Mouse (Mus musculus) forelimb bud, embryonic 11.5 days (tissue): ENCODE data around the gene Ston2.
"Not testable (repeated sequence)": the region's sequence is repeated elsewhere in the genome, so short reads cannot be mapped to it uniquely, and the experiment has no call there.

Experiments used
- DNase-seq: peaks from one replicate; pipeline ENCODE4 v3.0.0-alpha.2; 2012; ENCODE audit warnings: low read depth, low spot score

Ston2 gene

DNA sequence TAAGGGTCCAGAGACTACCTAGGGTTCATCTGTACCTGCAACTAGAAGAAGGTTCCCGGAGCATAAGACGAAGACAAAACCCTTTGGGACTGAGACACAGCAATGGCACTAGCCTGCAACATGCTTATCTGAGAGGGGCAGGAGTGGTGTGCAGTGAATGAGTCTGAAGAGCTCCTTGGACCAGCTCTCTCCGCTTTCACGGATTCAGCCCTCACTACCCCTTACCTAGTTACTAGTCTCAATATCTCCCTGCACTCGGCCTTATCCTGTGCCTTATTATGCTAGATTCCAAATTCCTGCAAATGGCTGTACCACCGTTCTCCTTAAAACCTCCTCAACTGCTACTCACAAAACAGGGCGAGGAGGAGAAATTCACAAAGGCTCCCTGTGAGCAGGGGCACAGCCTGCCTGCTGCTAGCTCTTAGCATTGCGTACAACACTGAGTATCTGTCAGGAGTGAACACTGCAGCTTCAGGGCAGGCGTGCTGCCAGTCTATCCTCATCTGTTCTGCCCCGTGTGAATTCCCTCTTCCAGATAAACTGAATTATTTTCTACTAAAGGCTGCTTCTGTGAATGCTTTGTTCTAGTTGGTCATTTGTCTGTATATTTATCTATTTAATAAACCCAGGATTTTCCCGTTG lies 38.5 kb downstream of the Ston2 start:
- DNase-seq = no peak

DNA sequence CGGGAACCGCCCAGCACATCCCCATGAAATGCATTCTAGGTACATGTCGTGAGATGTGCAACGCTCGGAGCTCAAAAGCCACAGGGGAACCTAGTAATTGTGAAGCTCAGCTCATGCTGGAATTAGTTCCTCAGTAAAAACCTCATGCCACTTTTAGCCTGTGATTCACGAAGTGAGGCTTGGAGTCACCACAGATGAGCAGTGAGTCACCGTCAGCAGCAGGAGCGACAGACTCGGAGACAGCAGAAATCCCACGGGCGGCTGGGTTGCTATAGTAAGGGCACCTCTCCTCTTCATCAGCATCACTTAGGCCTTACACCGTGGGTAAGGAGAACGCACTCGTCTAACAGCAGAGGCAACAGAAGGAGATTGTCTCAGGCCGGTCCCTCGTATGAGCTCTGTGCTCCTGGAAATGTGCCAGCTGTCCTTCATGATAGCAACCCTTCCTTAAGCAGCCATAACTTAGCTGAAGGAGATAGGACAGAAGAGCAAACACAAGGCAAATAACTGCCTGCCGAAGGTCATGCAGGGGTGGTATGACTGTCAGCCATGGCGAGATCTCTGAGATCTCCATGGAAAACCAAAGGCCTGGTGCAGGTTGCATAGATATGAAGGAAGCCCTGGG lies 39.8 kb downstream of the Ston2 start:
- DNase-seq = no peak

DNA sequence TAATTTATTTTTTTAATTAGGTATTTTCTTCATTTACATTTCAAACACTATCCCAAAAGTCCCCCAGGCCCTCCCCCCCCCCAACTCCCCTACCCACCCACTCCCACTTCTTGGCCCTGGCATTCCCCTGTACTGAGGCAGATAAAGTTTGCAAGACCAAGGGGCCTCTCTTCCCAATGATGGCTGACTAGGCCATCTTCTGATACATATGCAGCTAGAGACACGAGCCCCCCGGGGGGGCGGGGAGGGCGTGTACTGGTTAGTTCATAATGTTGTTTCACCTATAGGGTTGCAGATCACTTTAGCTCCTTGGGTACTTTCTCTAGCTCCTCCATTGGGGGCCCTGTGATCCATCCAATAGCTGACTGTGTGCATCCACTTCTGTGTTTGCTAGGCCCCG lies 41.3 kb downstream of the Ston2 start:
- not testable (repeated sequence) for DNase-seq

DNA sequence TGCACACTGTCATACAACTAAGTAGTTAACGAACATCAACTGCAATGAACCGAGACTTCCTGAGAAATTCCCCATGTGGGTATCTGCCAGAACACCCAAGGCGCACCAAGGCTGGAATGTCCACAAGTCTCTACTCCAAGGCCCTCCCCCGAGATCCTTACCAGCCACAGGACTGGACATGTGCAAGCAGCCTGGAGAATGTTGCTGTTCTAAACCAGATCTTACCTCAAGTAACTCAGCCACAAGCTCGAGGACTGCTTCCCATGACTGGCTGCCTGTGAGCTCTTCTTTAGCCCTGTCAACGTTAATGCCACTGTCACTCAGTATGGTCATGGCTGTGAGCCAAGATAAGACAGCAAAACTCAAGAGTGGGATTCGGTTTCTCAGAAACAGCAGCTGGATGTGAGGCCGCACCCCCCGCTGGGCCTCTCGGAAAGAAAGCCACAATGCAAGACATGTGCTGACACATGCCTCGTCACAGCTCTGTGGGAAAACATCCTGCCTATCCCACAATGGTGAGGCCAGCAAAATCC lies 42.4 kb downstream of the Ston2 start:
- DNase-seq = peak; percentile 33

DNA sequence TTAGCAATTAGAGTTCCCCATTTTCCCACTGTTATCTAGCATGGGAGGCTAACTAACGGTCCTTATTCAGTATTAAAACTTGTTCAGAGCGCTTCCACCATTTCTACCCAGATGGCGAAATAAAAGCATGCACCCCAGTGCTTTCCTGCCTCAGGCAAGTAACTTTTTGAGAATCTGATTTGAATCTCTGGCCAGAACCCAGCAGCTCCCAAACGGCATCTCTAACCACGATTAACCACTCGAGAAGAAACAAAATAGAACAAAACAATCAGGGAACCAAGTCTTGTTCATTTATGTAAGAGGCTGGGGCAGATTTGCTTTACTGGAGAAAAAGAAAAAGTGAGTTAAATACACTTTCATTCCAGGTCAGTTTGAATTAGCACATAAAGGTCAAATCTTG lies 44.1 kb downstream of the Ston2 start:
- DNase-seq = no peak

DNA sequence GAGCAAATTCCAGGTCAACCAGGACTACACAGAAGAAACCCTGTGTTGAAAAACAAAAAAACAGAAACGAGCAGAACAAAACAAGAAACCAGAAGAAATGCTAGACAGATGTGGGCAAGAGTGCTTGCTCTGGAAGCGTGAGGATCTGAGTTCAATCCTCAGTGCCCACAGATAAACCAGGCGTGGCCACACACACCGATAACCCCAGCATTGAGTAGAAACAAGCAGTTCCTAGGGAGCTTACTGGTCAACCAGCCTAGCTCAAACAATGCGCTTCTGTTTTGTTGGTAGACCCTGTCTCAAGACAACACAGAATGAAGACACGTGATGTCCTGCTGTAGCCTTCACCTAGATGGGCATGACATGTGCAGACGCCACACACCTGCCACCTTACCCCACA lies 45.3 kb downstream of the Ston2 start:
- no peak for DNase-seq

DNA sequence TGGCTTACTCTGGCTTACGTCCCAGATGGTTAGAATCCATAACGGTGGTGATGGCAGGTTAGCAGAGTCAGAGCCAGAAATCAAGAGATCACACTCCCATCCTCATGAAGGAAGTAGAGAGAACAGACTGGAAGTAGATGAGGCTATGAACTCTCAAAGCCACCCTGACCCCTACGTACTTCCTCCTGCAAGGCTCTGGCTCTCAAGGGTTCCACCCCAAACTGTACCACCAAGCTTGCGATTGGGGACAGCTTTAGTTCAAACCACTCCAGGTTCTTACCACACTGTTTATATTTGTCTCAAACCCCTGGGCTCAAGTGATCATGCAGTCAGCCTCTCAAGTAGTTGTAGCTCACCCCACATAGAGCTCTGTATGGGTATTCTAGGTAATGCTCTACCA lies 49.8 kb downstream of the Ston2 start:
- DNase-seq = no peak

DNA sequence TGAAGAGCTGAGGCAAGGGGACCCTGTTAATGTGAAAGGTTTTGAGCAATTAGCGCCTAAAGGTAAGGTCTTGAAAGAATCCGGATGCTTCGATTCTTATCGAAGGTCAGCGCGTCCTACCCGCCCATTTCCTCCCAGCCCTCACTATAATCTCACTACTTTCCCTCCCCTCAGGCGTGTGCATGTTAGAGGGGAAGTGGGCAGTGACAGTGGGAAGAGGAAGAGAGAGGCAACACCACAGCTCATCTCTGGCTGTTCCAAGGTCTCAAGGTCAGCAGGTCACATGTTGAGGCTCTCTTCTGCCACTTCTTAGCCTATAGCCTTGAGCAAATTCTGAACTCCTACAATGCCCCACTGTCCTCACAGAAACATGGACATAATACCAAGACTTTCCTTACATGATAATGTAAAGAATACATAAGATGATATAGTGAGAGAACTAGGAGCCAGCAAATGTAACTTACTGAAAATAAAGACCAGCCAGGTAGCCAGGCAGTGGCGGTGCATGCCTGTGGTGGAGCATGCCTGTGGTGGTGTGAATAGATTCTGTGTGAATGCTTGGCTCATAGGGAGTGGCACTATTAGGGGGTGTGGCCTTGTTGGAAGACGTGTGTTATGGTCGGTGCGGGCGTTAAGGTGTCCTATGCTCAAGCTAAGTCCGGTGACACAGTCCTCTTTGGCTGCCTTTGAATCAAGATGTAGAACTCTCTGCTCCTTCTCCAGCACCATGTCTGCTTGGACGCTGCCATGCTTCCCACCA lies 51.8 kb downstream of the Ston2 start:
- no peak for DNase-seq

DNA sequence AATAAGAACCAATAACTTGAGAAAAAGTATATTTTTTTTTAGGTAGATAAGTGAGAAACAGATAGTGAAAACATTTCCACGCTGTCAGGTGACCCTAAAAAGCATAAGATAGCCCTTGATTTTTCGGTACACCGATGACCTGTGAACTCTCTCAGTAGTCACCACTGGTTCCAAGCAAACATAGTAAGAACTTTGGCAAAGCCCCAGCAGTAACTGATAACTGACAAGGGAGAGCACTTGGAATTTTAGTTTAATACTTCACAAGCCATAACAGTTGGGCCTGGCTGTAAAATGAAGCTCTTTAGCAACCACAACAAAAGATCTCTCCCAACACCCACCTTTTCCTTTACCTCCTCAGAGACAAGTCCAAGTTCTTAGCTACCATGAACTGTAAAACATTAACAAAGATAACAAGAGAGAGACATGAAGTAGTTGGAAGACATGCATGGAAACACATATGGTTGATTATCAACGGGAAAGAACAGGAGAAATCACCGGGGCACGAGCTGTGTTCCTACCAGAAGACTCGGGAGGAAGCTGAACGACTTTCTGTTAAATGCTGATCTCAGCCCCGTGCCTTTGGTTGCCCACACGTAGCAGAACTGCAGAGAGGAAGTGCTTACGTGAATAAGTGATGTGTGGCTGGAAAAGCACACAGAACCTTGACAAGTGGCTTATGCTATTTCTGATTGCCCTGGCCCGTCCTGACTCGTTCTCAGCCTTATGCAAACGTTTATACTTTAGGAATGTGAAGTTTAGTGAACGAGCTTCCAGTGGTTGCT lies 53.8 kb downstream of the Ston2 start:
- no peak for DNase-seq

DNA sequence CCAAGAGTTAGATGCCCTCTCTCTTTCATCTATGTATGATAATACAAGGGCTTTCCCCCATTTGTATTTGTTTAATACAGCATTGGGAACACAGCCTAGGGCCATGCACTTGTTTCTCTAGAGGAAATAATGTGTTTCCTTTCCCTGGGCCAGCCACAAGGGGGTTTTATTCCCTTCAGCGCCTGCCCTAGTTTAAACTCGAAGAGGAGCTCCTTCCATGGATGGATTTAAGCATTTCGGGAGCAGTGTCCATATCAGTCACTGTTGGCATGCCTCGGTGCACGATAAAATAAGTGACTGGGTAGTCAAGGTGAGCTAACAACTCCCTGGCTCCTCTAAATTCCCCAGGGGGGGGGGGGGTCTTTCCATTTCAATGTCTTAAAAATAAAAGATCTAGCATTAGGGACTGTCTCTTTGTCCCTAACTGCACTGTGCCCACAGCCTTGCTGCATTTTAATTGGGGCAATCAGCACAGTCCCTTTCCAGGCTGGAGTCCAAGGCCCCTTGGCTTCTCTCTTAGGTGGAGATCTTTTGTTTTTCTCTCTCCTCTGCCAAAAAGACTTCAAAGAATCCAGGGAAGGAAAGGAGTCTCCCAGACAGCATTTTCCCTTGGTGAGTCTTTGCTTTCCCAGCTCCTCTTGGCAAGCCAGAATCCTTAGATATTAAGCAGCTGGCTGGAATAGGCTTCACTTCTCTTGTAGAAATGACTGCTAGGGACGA lies 55.3 kb downstream of the Ston2 start:
- no peak for DNase-seq

DNA sequence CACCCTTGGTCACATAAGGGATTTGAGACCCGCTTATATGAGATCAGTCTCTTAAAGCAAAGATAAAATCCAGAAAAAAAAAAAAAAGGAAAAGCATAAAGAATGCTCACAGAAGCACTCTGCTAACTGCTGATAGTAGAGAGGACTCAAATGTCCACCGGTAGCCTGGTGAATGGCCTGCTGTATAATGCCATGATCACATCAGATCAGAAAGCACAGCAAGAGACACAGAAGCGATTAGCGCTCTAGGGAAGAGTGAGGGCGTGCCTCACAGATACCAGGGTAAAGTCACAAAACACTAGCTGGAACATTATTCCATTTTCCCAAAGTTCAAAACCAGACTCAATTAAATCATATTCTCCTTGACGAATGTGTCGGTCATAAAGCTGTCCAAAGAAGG lies 62.0 kb downstream of the Ston2 start:
- no peak for DNase-seq

DNA sequence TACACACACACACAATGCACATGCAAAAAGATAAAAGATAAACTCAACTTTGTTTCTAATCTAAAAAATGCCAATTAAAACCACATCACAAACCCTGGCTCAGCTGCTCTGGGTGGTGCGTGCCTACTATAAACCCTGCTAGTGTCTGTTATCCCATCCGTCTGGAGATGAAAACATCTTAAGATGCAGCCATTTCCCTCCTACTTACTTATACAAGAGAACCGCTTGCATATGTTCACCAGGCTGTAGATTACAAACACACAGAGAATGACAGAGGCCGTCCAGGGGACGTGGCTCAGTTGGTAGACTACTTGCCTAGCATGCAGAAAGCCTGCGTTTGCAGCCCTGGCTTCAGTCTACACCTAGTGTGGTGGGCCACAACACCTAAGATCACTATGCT lies 64.3 kb downstream of the Ston2 start:
- no peak for DNase-seq

DNA sequence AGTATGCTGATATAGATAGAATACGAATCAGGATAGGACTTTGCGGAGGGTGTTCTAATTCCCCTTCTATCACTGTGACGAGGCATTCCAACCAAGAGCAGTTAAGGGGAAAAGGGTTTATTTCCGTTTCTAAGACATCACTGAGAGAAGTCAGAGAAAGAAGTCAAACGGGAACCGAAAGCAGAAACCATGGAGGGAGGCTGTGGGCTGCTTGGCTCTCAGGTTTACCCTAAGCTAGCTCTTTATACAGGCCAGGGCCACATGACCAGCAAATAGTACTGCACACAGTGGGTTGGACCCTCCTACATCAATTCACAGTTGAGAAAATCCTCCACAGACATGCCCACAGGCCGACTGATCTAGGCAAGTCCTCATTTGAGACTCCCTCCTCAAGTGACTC lies 69.1 kb downstream of the Ston2 start:
- no peak for DNase-seq

DNA sequence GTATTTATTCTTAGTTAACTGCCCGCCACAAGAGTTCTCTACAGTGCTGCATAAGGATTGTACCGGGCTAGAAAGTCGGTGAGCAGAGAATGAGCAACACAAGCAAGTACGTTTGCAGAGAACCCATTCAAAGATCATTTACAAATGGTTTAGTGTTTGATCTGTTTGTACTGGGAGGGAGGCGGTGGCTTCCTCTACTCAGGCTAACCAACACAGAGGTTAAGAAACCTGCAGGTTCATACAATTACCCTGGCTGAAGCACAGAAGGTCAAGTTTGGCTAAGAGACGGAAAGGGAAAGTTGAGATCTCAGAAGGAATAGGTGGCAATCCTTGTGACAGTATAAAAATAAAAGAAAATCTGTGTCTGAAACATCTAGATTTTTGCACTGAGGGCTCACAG lies 72.5 kb downstream of the Ston2 start:
- DNase-seq = no peak

DNA sequence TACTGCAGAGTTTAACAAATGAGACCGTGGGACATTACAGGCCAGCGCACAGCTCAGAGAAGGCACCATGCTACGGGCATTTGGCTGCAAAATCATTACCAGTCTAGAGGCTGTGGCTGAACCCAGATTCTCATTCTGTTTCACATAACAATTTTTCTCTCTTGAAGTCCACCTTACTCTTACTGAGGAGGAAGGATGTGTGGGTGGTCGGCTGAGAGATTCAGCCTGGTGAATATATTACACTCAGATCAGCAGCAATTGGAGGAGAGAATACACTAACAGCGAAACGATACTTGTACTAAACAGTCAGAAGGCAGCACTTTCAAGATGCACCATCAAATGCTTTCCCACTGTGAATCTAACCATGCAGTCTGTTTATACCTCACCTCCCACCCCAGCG lies 74.8 kb downstream of the Ston2 start:
- no peak for DNase-seq

DNA sequence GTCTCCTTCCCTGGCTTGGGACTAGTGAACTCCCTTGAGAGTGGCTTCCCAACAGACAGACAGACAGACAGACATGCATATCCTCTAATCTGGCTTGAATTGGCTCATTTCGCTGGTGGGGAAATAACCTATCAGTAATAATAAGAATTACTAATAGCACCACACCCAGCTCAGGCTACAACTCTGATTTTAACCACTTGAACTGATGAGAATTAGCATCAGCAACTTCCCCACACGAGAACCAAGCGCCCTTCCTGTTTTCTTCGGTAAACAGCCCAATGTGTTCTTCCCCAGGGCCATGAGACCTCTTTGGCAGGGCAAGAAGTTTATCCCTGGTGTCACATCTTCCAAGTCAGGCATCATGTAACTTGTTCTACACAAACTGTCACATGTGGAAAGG lies 76.5 kb downstream of the Ston2 start:
- no peak for DNase-seq

DNA sequence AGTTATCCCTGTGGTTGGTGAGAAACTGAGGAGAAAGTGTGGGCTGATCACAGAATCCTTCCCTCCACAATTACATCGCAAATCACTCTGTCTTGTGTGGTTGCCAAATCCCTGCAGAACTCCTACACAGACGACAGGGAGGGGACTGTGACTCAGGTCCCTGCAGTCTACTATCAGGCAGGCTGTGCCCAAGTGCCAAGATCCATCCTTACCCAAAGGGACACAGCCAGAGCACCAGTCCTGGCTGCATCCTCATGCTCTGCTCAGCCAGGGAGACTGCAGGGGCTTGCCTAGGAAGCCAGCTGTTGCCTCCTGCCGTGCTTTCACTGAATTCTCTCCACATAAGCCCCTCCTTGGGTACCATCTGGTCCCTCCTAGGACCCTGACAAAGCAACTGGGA lies 77.3 kb downstream of the Ston2 start:
- DNase-seq = no peak

DNA sequence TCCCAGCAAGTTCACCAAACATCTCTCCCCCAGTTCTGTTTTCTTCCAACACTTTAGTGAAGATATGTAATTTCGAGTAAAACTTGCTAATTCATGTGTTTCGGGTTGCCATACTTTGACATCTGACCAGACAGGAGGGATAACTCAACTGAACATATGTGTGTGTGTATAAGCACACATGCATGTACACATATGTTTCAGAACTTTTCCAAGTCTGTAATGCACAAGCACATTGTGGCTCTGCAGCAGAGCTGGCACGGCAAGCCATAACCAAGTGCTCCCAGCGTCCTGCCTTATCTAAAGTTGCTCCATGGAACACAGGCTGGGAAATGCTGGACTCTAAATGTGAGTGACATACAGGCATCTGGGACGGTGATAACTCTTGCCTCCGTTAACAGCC lies 78.6 kb downstream of the Ston2 start:
- DNase-seq = no peak

DNA sequence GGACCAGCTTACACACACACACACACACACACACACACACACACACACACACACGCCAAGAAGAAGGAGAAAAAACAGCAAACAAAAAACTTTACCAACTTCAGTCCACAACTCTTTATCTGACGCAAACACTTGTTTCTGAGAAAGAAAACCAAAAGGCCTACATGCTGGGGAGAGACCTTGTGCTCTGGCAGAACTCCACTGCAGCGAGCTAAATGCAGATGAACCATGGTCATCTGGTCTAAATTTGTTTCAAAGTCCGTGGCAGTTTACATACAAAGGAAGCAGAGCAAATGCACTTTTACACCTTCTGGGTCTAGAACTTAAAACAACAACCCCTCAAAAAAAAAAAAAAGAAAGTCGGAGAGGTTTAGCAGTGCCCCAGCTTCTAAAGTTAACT lies 79.0 kb downstream of the Ston2 start:
- DNase-seq = no peak

DNA sequence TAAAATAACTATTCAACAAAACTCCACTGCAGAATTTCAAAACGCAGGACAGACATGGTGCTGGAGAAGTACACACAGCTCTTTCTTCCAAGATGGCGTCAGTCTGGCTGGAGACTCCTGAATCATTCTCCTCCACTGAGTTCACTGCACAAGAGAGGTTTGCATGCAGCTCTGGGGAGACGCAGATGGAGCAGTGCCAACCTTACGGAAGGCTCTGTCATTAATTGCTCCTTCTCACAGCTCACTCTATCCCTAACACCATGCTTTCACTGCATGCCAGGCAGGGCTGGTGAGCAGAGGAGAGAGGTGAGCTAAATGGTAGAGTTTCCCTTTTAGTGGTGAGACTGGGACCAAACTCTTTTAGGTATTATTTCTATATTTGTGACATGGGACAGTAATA lies 80.4 kb downstream of the Ston2 start:
- DNase-seq = no peak

DNA sequence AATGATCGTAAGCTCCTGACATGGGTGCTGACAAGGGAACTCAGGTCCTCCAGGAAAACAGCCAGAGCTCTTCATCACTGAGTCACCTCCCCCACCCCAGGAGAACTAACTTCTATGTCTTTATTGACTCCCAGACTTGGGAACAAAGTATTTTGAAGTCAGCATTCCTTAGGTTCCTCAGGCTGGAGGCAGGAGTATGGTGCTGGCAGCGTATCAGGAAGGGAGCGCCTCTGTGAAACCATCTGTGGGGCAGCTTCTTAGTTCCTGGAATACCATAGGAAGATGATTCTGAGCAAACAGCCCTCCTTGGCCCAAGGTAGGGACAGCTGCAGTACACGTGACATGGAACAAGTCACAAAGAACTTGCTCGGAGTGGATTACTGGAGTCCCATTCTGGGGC lies 84.7 kb downstream of the Ston2 start:
- no peak for DNase-seq

DNA sequence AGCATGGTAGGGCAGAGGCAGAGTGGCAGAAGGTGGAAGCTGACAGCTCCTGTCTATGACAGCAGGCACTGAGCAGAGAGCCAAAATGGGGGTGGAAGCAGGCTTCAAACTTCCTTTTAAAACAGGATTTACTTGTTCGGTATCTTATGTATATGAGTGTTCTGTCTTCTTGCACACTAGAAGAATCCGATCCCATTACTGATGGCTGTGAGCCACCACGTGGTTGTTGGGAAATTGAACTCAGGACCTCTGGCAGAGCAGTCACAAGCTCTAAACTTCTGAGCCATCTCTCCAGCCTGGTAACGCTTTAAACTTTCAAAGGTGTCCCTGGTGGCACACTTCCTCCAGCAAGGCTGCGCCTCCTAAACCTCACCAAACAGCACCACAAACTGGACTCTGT lies 85.4 kb downstream of the Ston2 start:
- no peak for DNase-seq
